Mouse (Mus musculus) liver, adult 2 months (tissue): ENCODE results near the gene Ptpn7.

Experiments
- CTCF ChIP-seq: fragments of 200-500 bp; IDR thresholded peaks from 2 replicates; pipeline ENCODE4 v1.5.1; 2011; ENCODE audit warnings: low read depth, low read length, control low read depth
- POLR2A ChIP-seq: fragments of 200-500 bp; IDR thresholded peaks from 2 replicates; pipeline ENCODE4 v1.6.1; 2011; ENCODE audit warnings: low read length, control low read depth; ENCODE audit not compliant: insufficient read depth; ENCODE audit errors: extremely low read depth

- TF ChIP-seq CTCF (no peak), POLR2A (no peak)
Observed at GRCm38 (mm10) chr1:135170299-135170698, 37.8 kb downstream of the Ptpn7 start.
